Mouse (Mus musculus) liver, embryonic 14.5 days (tissue): ENCODE measurements around the gene Bmpr1b.

Source experiments
- CTCF ChIP-seq: IDR thresholded peaks from 2 replicates; pipeline ENCODE4 v1.5.1; 2016; ENCODE audit warnings: antibody characterized with exemption, low read depth, control low read depth
- EP300 ChIP-seq: IDR thresholded peaks from 2 replicates; pipeline ENCODE4 v1.6.1; 2016; ENCODE audit warnings: antibody characterized with exemption, low read depth

DNA sequence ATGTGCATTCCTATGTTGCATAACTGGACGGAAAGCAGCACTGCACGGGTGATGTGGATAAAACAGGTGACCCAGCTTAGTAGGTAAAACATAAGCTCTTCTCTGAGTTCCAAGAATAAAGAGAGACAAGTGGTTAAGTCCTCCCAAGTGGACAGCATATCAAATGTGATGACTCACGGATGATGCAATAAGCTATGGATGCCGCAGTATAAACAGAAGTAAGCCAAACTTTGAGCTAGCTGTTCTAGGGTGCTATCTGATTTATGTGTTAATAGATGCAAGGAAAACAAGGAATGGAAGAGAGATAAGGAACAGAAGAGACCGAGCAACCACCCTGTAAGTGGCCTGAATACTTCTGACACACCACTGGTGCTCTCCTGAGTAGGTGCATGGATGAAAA, 120.1 kb downstream of the Bmpr1b start:
- TF ChIP-seq CTCF, result no peak
- TF ChIP-seq EP300, result no peak
